Mouse (Mus musculus): ENCODE results near the gene Mfsd4a.

Mfsd4a gene

GRCm38 (mm10) chr1:132016691-132017090 is 51.2 kb downstream of the Mfsd4a start:
- DNase-seq (ENCODE audit: low spot score in 2 of 2): no peak

- DNase-seq (ENCODE audit: low spot score in 2 of 2): no peak
Measured at GRCm38 (mm10) chr1:132014800-132015199, 53.1 kb downstream of the Mfsd4a start.

- DNase-seq (ENCODE audit: low spot score in 2 of 2): no peak
Measured at GRCm38 (mm10) chr1:132012861-132013260, 55.0 kb downstream of the Mfsd4a start.

- DNase-seq (ENCODE audit: low spot score in 2 of 2): no peak
Measured at GRCm38 (mm10) chr1:132011785-132012184, 56.1 kb downstream of the Mfsd4a start.

GRCm38 (mm10) chr1:132010632-132011501 is 57.0 kb downstream of the Mfsd4a start:
- DNase-seq (ENCODE audit: low spot score in 2 of 2): no peak

GRCm38 (mm10) chr1:132008881-132009644 is 58.8 kb downstream of the Mfsd4a start:
- no peak for DNase-seq (ENCODE audit: low spot score in 2 of 2)

GRCm38 (mm10) chr1:132007828-132008827 is 59.7 kb downstream of the Mfsd4a start:
- DNase-seq (ENCODE audit: low spot score in 2 of 2): peak; percentile 56 to 80

GRCm38 (mm10) chr1:132007282-132007815 is 60.5 kb downstream of the Mfsd4a start, which contains the start of gene Elk4:
Gene Elk4, plus strand, starts transcription at chr1:132007607.
- DNase-seq (ENCODE audit: low spot score in 2 of 2): peak; percentile 68 to 85

GRCm38 (mm10) chr1:132006721-132007120 is 61.1 kb downstream of the Mfsd4a start:
- no peak for DNase-seq (ENCODE audit: low spot score in 2 of 2)

- no peak for DNase-seq (ENCODE audit: low spot score in 2 of 2)
Measured at GRCm38 (mm10) chr1:132006046-132006445, 61.8 kb downstream of the Mfsd4a start.

- DNase-seq (ENCODE audit: low spot score in 2 of 2): no peak
Measured at GRCm38 (mm10) chr1:132005466-132005865, 62.4 kb downstream of the Mfsd4a start.

GRCm38 (mm10) chr1:132004574-132005180 is 63.2 kb downstream of the Mfsd4a start:
- no peak for DNase-seq (ENCODE audit: low spot score in 2 of 2)

GRCm38 (mm10) chr1:132003817-132004216 is 64.0 kb downstream of the Mfsd4a start:
- DNase-seq (ENCODE audit: low spot score in 2 of 2): no peak

- DNase-seq (ENCODE audit: low spot score in 2 of 2): no peak
Measured at GRCm38 (mm10) chr1:132003111-132003510, 64.8 kb downstream of the Mfsd4a start.

GRCm38 (mm10) chr1:132001880-132002330 is 66.0 kb downstream of the Mfsd4a start:
- DNase-seq (ENCODE audit: low spot score in 2 of 2): no peak

GRCm38 (mm10) chr1:132000506-132000905 is 67.4 kb downstream of the Mfsd4a start:
- DNase-seq (ENCODE audit: low spot score in 2 of 2): no peak

GRCm38 (mm10) chr1:131995062-131995461 is 72.8 kb downstream of the Mfsd4a start:
- peak; percentile 42 to 67 for DNase-seq (ENCODE audit: low spot score in 2 of 2)

GRCm38 (mm10) chr1:131993169-131994040 is 74.5 kb downstream of the Mfsd4a start:
- DNase-seq (ENCODE audit: low spot score in 2 of 2): no peak

GRCm38 (mm10) chr1:131992561-131993001 is 75.3 kb downstream of the Mfsd4a start:
- DNase-seq (ENCODE audit: low spot score in 2 of 2): no peak

All from cerebellum, postnatal 4 days (tissue).